Mouse (Mus musculus): ENCODE measurements around the gene Hdac6. TPM values are rescaled to one million over a fixed set of nuclear protein-coding genes. Genes with fewer than 3 reads are reported as not detected.

The Hdac6 gene
- 10 to 100 TPM; 14.0 to 36.2 (median 24.5) TPM for total RNA-seq (2022)

- no peak for DNase-seq
Measured at GRCm38 (mm10) chrX:7947108-7947899, at the start of gene Hdac6. Gene Hdac6 (minus strand): TSS chrX:7947889.

- no peak for DNase-seq
Measured at GRCm38 (mm10) chrX:7993068-7993735, 45.5 kb upstream of the Hdac6 start.

DNA sequence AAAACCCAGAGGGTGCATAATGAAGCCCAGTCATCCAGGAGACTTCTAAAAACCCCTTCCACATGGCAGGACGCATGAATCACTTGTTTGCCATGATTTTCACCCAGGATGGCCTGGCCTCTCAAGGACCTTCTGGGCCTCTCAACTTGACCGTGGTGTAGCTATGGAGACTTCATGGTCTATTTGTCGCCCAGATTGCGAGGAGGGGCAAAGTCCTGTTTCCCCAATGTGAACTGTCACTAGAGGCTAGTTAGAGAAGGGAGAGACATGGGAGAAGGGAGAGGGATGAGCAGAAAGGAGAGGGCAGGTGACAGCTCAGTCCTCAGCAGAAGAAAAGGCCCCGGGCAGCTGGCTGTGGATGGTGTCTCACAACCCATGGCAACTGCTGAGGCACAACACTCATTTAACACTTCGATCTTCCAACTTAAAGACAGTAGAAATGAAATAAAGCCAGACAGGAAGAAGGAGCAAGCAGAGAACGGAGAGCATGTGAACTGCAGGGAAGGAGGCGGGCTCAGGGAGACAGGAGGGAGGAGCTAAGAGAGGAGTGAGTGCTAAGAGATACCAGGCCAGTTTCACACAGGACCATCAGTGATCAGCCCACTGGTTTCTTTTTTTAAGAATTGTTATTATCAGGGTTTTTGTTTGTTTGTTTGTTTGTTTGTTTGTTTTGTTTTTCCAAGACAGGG is 44.8 kb upstream of the Hdac6 start:
- no peak for DNase-seq

GRCm38 (mm10) chrX:7981368-7981767 is 33.7 kb upstream of the Hdac6 start:
- DNase-seq = no peak

GRCm38 (mm10) chrX:7977892-7978291 is 30.2 kb upstream of the Hdac6 start, which contains the start of gene Gata1:
Gene Gata1 (minus strand): TSS chrX:7978071.
- no peak for DNase-seq

DNA sequence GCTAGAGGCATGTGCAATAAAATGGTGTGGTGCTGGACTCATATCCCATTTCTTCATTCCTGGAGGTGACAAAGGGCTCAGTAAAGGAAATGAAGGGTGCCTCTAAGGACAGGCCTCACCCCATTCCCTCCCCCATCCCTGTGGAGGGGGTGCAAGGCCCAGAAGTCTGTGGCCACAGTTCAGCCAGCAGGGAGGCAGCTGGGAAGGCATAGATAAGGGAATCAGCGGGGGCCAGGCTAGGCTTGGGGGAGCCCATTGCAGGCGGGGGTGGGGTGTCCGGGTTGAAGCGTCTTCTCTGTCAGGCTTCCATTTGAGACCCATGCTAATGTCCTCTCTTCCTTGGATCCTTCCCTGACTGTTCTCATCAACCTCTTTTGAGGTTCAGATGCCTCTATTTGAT is 23.6 kb upstream of the Hdac6 start:
- no peak for DNase-seq

DNA sequence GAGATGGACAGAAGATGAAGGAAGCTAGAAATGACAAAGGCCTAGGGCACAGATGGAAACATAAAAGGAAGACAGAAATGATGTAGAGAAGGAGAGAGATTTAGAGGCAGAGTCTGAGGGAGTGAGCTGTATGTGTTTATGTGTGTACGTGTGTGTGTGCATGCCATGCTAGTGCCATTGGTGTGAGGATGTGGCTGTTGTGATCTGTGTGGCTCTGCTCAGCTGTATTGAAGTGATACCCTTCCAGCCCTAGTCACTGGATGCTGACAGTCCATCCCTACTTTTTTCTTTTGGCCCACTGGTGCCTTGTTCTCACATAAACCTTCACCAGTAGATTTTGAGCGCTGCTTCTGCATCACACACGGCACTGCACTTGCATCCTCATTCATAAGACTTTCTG is 21.2 kb upstream of the Hdac6 start:
- no peak for DNase-seq

- no peak for DNase-seq
Measured at GRCm38 (mm10) chrX:7968226-7968625, 20.5 kb upstream of the Hdac6 start.

GRCm38 (mm10) chrX:7967596-7968201 is 20.0 kb upstream of the Hdac6 start:
- no peak for DNase-seq

DNA sequence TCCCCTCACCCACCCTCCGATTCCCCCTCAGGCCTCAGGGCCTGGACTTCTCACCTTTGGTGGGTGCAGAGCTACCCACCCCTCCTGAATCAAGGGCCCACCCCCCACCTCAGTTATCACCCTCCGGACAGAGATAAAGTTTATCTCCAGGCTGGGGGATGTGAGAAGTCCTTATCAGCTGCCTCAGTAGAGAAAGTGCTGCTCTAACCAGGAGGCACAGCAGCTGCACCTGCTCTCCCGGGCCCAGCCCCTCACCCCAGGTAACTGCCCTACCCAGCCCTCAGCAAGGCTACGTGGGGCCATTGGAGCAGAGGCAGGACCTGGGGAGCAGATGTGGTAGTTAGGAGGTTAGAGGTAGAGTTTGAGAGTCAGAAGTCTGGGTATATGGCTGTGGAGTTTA is 18.5 kb upstream of the Hdac6 start:
- no peak for DNase-seq

GRCm38 (mm10) chrX:7963829-7964626 is 16.3 kb upstream of the Hdac6 start:
- DNase-seq = no peak

DNA sequence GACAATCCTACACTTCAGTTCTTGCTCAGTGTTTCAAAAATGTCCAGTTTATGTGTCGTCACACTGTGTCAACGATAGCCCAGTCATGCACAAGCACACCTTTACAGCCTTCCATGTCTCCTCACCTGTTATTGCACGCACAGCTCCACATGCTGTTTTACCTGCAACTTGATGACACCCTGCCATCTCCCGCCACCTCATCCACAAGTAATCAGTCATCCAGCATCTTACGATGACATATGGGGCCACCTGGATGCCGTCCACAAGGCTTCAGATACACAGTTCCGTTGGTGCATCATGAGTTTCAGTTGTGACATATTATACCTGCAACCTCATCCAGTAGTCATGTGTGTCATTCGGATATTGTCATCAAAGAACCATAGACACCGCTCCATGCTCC is 11.2 kb upstream of the Hdac6 start:
- DNase-seq = no peak

- DNase-seq = peak; percentile 28
Measured at GRCm38 (mm10) chrX:7950091-7950490, 2.4 kb upstream of the Hdac6 start.

- peak; percentile 95 for DNase-seq
Measured at GRCm38 (mm10) chrX:7947900-7948492, 307 bp upstream of the Hdac6 start.

DNA sequence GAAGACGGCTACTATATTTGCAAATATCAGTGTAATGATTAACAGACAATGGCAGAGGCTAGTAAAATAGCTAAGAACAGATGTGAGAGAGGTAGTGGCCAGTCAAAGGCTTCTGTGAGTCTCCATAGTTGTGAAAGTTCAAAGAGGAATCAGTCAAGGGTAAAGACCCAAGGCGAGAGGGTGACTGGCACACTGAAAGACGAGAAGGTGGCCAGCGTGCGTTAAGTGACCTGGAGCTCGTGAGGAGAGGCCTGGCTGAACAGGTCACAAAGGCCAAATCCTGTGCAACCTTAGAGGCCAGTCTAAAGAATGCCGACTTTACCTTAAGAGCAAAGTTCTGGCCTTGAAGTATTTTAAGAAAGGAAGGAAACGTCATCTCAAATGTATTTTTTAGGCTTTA is 2.1 kb downstream of the Hdac6 start:
- DNase-seq = no peak

GRCm38 (mm10) chrX:7937667-7938066 is 10.0 kb downstream of the Hdac6 start:
- no peak for DNase-seq

DNA sequence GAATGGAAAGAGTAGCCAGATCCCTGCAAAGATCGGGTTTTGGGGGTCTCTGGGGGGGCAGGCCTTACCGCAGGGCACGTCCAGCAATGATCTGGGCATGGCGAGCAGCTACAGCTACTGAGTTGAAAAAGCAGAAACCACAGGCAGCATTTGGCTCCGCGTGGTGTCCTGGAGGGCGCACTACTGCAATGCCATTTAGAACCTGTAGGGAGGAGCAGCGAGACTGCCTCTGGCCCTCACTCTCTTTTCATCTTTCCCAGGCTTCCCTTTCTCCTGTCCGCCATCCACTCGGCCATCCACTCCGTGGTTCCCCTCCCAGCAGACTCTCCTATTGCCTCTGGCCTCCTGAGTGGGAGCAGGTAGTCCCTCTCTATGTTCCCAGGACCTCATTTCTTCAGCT is 10.8 kb downstream of the Hdac6 start:
- no peak for DNase-seq

GRCm38 (mm10) chrX:7928270-7928790 is 19.4 kb downstream of the Hdac6 start, which contains the start of gene Eras:
Gene Eras (minus strand): TSS chrX:7928607.
- DNase-seq = no peak

DNA sequence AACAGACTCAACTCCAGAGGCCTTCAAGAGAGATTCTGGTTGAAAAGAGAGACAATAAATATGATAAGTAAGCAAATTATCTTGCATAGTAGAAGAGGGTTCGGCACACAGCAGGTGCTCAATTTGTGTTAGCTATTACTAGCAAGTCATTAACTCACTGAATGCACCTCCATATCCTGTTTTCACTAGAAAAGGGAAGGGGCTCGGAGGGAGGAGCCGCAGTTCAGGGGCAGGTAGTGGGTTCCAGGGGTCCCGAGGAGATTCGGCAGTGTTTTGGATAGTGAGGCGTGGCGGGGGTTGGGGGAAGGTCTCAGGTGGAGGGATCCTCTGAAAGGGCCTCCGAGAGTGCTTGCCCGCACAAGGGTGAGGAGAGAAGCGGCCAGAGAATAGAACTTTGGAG is 20.6 kb downstream of the Hdac6 start:
- DNase-seq = no peak

DNA sequence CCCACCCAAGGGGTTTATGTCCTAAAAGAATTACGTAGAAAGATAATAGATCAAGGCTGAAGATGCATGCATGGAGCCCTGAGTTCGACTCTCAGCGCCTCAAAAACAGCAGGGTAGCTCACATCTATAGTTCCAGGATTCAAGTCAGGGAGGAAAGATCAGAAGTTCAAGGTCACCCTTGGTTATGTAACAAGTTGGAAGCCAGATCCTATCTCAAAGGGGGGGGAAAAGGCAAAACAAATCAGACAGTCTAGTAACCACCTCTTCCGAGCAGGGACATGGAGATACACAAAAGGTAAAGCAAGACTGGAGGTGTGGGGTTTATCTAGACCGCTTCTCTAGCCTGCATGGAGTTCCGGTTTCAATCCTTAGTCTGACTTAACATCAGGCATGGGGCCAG is 21.4 kb downstream of the Hdac6 start:
- no peak for DNase-seq

DNA sequence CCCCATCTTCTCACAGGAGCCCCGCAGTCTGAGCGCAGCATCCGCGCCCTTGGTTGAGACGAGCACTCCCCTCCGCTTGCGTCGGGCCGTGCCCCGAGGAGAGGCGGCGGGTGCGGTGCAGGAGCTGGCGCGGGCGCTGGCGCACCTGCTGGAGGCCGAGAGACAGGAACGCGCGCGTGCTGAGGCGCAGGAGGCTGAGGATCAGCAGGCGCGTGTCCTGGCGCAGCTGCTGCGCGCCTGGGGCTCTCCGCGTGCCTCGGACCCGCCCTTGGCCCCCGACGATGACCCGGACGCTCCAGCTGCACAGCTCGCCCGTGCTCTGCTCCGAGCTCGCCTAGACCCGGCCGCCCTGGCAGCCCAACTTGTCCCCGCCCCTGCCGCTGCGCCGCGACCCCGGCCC is 25.7 kb downstream of the Hdac6 start:
- DNase-seq = no peak
